Mouse (Mus musculus): ENCODE measurements around the gene Teddm1b. TPM values are rescaled to one million over a fixed set of nuclear protein-coding genes. Genes with fewer than 3 reads are reported as not detected.
"Not testable (repeated sequence)": the region's sequence is repeated elsewhere in the genome, so short reads cannot be mapped to it uniquely, and the experiment has no call there.

Teddm1b gene
- not detected in 2 replicates for polyA plus RNA-seq (2012; ENCODE audit: insufficient read depth, insufficient read length, low replicate concordance, missing spikeins)

- 87% methylated on average over 6 of the region's 6 CpGs for WGBS
- Histone ChIP-seq H3K4me3 (ENCODE audit: insufficient read depth, low read depth, low read length) (no peak within 1 kb of the TSS), H3K4me1 (ENCODE audit: control insufficient read depth, insufficient read depth, low read length) (no peaks in the 10 kb centered on the region), H3K27ac (ENCODE audit: insufficient read depth, low read depth, low read length) (no peak within 1 kb of the TSS)
- TF ChIP-seq POLR2A (IDR thresholded peaks at IDR 0.05; ENCODE audit: insufficient read depth, low read depth, low read length) (no peak), CTCF (IDR thresholded peaks at IDR 0.05; ENCODE audit: insufficient read depth, low read depth, low read length) (no peak)
Measured at GRCm38 (mm10) chr1:153874045-153874444, at the start of gene Teddm1b. TSS of gene Teddm1b (plus strand) at chr1:153874345.

GRCm38 (mm10) chr1:153830746-153831145 lies 43.4 kb upstream of the Teddm1b start:
- no peak overlapping the region for H3K27ac ChIP-seq (ENCODE audit: insufficient read depth, low read depth, low read length)
- no peak overlapping the region for H3K4me3 ChIP-seq (ENCODE audit: insufficient read depth, low read depth, low read length)
- 58% methylated on average over 4 of the region's 4 CpGs for WGBS
- H3K4me1 ChIP-seq (ENCODE audit: control insufficient read depth, insufficient read depth, low read length), result no peaks in the 10 kb centered on the region
- TF ChIP-seq POLR2A (IDR thresholded peaks at IDR 0.05; ENCODE audit: insufficient read depth, low read depth, low read length), result no peak
- no peak for TF ChIP-seq CTCF (IDR thresholded peaks at IDR 0.05; ENCODE audit: insufficient read depth, low read depth, low read length)

GRCm38 (mm10) chr1:153836036-153836435 lies 38.1 kb upstream of the Teddm1b start:
- Histone ChIP-seq H3K4me3 (ENCODE audit: insufficient read depth, low read depth, low read length) (no peak overlapping the region), H3K27ac (ENCODE audit: insufficient read depth, low read depth, low read length) (peak overlapping the region; percentile 62), H3K4me1 (ENCODE audit: control insufficient read depth, insufficient read depth, low read length) (no peaks in the 10 kb centered on the region)
- 50% methylated on average over 4 of the region's 4 CpGs for WGBS
- TF ChIP-seq POLR2A (IDR thresholded peaks at IDR 0.05; ENCODE audit: insufficient read depth, low read depth, low read length) (no peak), CTCF (IDR thresholded peaks at IDR 0.05; ENCODE audit: insufficient read depth, low read depth, low read length) (no peak)

- no peak overlapping the region for H3K4me3 ChIP-seq (ENCODE audit: insufficient read depth, low read depth, low read length)
- peaks cover 2% of the 10 kb centered on the region for H3K4me1 ChIP-seq (ENCODE audit: control insufficient read depth, insufficient read depth, low read length)
- WGBS, result 72% methylated on average over 11 of the region's 11 CpGs
- no peak overlapping the region for H3K27ac ChIP-seq (ENCODE audit: insufficient read depth, low read depth, low read length)
- TF ChIP-seq CTCF (IDR thresholded peaks at IDR 0.05; ENCODE audit: insufficient read depth, low read depth, low read length), result no peak
- no peak for TF ChIP-seq POLR2A (IDR thresholded peaks at IDR 0.05; ENCODE audit: insufficient read depth, low read depth, low read length)
Measured at GRCm38 (mm10) chr1:153842121-153842740, 31.9 kb upstream of the Teddm1b start.

- Histone ChIP-seq H3K4me3 (ENCODE audit: insufficient read depth, low read depth, low read length) (no peak within 1 kb of the TSS), H3K4me1 (ENCODE audit: control insufficient read depth, insufficient read depth, low read length) (peaks cover 2% of the 10 kb centered on the region), H3K27ac (ENCODE audit: insufficient read depth, low read depth, low read length) (no peak within 1 kb of the TSS)
- TF ChIP-seq POLR2A (IDR thresholded peaks at IDR 0.05; ENCODE audit: insufficient read depth, low read depth, low read length) (no peak), CTCF (IDR thresholded peaks at IDR 0.05; ENCODE audit: insufficient read depth, low read depth, low read length) (no peak)
- WGBS, result 97% methylated on average over 8 of the region's 8 CpGs
Measured at GRCm38 (mm10) chr1:153844042-153844441, 30.1 kb upstream of the Teddm1b start, which contains the start of gene Rgsl1. TSS of gene Rgsl1 (minus strand) at chr1:153844142.

- Histone ChIP-seq H3K4me1 (ENCODE audit: control insufficient read depth, insufficient read depth, low read length) (peaks cover 2% of the 10 kb centered on the region), H3K4me3 (ENCODE audit: insufficient read depth, low read depth, low read length) (no peak overlapping the region), H3K27ac (ENCODE audit: insufficient read depth, low read depth, low read length) (no peak overlapping the region)
- TF ChIP-seq POLR2A (IDR thresholded peaks at IDR 0.05; ENCODE audit: insufficient read depth, low read depth, low read length), result no peak
- no peak for TF ChIP-seq CTCF (IDR thresholded peaks at IDR 0.05; ENCODE audit: insufficient read depth, low read depth, low read length)
- WGBS, result 60% methylated on average over 7 of the region's 7 CpGs
Measured at GRCm38 (mm10) chr1:153846420-153846819, 27.7 kb upstream of the Teddm1b start.

GRCm38 (mm10) chr1:153846867-153847266 lies 27.3 kb upstream of the Teddm1b start:
- 20% methylated on average over 6 of the region's 6 CpGs for WGBS
- TF ChIP-seq CTCF (IDR thresholded peaks at IDR 0.05; ENCODE audit: insufficient read depth, low read depth, low read length) (no peak), POLR2A (IDR thresholded peaks at IDR 0.05; ENCODE audit: insufficient read depth, low read depth, low read length) (no peak)
- H3K27ac ChIP-seq (ENCODE audit: insufficient read depth, low read depth, low read length), result no peak overlapping the region
- H3K4me1 ChIP-seq (ENCODE audit: control insufficient read depth, insufficient read depth, low read length), result peaks cover 2% of the 10 kb centered on the region
- H3K4me3 ChIP-seq (ENCODE audit: insufficient read depth, low read depth, low read length), result no peak overlapping the region

- not testable (repeated sequence) for H3K27ac ChIP-seq (ENCODE audit: insufficient read depth, low read depth, low read length); H3K4me1 ChIP-seq (ENCODE audit: control insufficient read depth, insufficient read depth, low read length); H3K4me3 ChIP-seq (ENCODE audit: insufficient read depth, low read depth, low read length)
- 87% methylated on average over 7 of the region's 7 CpGs for WGBS
Measured at GRCm38 (mm10) chr1:153852696-153853095, 21.4 kb upstream of the Teddm1b start.

- Histone ChIP-seq H3K4me1 (ENCODE audit: control insufficient read depth, insufficient read depth, low read length) (no peaks in the 10 kb centered on the region), H3K27ac (ENCODE audit: insufficient read depth, low read depth, low read length) (no peak overlapping the region), H3K4me3 (ENCODE audit: insufficient read depth, low read depth, low read length) (no peak overlapping the region)
- TF ChIP-seq POLR2A (IDR thresholded peaks at IDR 0.05; ENCODE audit: insufficient read depth, low read depth, low read length), result no peak
- no peak for TF ChIP-seq CTCF (IDR thresholded peaks at IDR 0.05; ENCODE audit: insufficient read depth, low read depth, low read length)
- WGBS, result 81% methylated on average over 8 of the region's 8 CpGs
Measured at GRCm38 (mm10) chr1:153855946-153856345, 18.2 kb upstream of the Teddm1b start.

GRCm38 (mm10) chr1:153880391-153880790 lies 6.2 kb downstream of the Teddm1b start:
- not testable (repeated sequence) for H3K4me3 ChIP-seq (ENCODE audit: insufficient read depth, low read depth, low read length); H3K4me1 ChIP-seq (ENCODE audit: control insufficient read depth, insufficient read depth, low read length); H3K27ac ChIP-seq (ENCODE audit: insufficient read depth, low read depth, low read length)
- 95% methylated on average over 17 of the region's 17 CpGs for WGBS

All from olfactory bulb, adult 2 months (tissue).